Mouse (Mus musculus) lung, postnatal 4 days (tissue): ENCODE results near the gene Cited1.
A peak's percentile ranks its signal among the peaks of the same experiment; 100 is the strongest.

Source experiments
- DNase-seq, 2 experiments: peaks; one replicate each; pipeline ENCODE4 v3.0.0; 2021

Cited1 gene

DNA sequence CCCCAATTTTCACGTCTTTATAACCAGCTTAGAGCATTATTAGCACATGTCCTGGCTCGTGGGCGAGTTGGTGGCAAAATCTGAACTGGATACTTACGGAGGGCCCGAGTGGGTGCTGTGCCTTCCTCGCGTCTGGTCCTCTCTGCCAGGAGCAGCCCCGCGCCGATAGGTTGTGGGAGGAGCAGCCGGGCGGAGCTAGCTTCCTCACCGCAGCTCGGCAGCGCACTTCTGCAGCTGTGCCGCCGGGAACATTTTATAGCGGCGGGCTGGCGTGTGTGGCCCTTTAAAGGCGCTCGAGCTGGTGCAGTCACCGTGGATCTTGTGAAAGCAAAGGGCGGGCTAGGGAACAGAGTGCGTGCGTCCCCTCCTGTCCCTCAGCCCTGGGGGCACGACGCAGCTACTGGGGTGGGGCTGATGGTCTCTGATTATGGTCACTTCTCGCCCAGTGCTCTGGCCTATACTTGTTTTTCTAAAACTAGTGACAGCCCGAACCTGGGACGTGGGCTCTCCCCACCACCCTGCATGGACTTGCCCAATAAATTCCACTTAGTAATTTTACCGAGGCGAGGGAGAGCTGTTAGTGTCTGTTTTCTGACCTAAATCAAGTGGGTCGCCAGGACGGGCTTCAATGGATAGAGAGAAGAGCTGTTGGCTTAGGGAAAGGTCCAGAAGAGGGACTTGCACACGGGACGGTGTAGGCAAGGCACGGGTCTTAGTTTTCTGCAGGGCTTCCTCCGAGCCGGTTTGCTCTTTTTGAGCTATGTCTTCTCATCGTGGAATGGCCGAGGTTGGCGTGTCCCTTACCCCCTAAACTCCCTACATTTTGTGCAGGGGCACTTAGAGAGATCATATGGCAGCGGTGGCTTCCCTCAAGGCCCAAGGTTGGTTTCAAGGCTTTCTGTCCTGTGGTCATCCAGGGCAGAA is at the start of gene Cited1:
Gene Cited1 (minus strand): TSS at position 245 of the 924 bp plus-strand sequence.
- peak; percentile 60 to 79 for DNase-seq

DNA sequence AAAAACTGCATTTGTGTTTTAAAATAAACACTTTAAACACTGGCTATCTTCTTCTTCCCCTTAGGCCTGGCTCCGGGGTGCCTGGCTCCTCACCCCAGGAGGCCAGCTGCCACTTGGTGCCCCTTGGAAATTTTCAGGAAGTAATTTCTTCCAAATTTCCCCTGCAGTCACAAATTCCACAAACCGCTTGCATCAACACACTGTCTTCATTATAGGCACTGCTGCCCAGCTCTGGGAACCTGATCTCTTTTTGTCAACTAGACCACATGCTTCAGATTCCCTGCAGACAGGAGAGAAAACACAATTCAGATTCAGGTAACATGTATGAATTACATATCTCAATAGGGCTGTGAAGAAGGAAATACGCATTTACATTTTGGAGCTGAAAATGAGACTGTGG is 32.9 kb upstream of the Cited1 start:
- DNase-seq = no peak

DNA sequence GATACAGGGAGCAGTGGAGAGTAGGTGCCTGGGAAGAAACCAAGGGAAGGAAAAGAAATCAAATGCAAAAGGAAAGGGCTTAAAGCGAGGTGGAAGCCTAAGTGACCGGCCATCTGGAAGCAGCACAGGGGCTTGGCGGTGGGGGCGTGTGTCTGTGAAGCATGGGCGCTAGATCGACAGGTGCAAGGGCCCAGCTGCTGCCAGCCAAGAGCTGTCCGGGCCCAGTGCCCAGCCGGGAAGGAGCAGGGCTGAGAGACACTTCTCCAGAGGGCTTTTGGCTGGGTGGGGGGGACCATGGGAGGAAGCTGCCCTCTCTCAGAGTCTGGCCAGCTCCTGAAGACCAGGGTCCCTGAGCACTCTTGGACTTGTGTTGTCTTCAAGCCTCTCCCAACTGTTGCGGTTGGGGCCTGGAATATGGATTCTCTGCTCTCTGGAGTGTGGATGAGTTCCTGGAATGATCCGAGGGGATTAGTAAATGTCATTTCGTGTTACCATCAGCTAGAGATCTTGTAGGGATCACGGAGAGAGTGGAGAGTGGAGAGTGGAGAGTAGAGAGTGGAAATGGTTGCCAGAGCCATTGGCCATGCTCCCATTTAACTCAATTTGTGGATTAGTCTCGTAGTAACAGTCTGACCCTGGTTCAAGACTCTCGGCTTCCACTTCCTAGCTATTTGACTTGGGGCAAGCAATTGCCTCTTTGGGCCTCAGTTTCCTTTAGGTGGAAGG is 10.8 kb upstream of the Cited1 start:
- DNase-seq = no peak

DNA sequence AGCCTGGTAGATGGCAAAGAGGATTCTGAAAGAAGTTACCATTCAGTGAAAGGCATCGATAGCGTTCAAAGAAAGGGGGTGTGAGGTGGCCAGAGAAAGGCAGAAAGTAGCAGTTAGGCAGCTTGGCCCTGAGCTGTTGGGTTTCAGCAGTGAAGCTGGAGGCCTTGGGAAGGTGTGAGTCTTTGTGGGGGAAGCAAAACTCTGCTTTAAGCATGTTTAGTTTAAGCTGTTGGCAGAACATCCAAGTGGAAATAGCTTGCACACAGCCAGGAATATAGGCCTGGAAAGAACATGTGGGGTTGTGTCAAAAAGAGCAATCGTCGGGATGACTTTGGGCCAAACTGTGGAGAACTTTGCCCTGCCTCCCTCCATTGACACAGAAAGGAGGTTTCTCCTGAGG is 7.8 kb upstream of the Cited1 start:
- no peak for DNase-seq

GRCm38 (mm10) chrX:102253892-102254291 is 1.9 kb upstream of the Cited1 start:
- peak; percentile 31 to 34 for DNase-seq

DNA sequence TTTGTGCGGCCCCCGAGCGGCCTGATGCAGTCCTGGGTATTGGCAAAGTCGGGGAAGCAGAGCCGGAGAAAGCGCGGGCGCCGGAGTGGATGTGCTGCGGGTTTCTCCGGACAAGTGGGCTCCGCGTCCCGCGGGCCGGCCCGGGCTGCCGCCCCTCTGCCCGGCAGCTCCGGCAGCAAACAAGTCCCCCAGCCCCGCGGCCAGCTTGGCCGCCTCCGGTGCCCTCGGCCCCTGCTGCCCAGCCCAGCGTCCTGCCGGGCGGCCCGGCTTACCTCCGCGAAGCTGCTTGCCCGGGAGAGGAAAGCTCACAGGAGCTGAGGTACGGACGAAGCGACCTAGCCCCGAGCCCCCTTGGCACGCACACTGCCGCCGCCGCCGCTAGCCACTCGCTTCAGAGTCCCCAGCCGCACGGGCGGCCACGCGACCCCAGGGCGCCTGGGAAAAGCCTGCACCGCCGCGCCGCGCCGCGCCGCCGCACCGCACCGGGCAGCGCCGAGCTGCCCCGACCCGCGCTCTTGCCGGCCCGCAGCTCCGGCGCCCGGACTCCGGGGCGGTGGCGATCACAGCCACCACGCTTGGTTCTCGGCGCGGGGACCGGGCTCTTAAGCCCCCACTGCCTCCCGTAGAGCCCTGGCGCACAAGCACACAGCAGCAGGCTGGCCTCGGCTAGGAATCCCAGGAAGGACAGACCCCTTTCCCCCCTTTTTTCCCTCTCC is 602 bp downstream of the Cited1 start:
- DNase-seq = peak; percentile 11 to 22

DNA sequence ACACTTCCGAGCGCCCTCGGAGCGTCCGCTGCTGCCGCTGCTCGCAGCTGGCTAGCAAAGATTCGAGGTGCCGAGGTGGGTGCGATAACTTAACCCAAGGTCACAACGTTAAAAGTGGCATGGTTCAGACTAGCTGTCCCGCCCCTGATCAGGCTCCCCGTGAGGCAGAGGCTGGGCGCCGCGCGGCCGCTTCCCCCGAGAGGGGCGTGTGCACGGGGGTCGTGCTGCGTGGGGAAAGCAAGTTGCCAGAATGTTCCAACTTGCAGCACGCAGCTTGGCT is 1.1 kb downstream of the Cited1 start:
- DNase-seq = peak in 1 of 2 experiments; percentile 7

GRCm38 (mm10) chrX:102250150-102250890 is 1.7 kb downstream of the Cited1 start:
- peak in 1 of 2 experiments; percentile 23 for DNase-seq

GRCm38 (mm10) chrX:102244334-102244733 is 7.6 kb downstream of the Cited1 start:
- no peak for DNase-seq

DNA sequence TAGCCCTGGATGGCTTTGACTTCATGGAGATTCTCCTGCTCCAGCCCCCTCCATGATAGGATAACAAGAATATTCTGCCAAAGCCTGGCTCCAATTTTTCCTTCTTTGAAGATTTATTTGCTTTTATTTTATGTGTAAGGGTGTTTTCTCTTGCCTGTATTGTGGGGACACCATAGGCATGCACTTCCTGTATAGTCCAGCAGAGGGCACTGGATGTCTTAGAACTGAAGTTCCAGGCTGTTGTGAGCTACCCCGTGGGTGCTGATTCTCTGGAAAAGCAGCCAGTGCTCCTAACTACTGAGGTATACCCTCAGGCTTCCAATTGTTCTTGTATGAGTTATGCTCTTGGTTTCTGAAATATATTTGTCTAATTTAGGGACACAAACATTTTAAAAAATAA is 32.9 kb downstream of the Cited1 start:
- DNase-seq = peak in 1 of 2 experiments; percentile 35

- peak in 1 of 2 experiments; percentile 22 for DNase-seq
These were observed 36.6 kb downstream of the Cited1 start for GRCm38 (mm10) chrX:102215356-102215755.
